ENCODE assay signal across 8 mouse cellular contexts in the genomic region with DNA sequence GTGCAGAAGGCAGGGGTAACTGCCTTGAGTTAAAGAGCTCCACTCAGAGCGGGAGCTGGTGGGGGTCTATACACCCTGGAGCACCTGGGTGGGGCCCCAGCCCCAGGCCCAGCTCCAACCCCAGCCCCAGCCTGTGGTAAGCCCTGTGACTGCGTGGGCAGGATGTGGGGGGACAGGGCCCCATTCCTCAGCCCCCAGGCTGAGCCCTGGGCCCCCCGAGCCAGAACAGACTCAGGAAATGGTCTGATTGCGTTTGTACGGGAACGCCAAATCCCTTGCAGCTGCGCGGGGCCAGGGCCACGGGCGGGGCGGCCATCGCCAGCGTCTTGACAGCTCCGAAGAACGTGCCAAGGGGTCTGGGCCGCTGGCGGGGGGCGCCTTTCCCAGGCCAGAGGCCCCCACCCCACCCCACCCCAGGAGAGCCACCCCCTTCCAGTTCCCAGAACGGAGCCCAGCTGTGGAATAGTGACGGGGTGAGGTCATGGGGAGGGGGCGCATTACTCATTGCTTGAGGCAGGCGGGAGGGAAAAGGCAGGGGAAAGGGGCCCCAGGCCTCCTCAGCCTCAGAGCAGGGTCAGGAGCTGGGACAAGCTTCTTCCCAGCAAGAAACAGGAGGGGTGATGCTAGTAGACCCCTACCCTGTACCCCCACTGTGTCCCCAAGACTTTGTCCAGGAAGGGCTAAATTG. TPM values are rescaled to one million over a fixed set of nuclear protein-coding genes. Genes with fewer than 3 reads are reported as not detected.
DNase-seq lines count a peak whose midpoint lies in the region; ATAC-seq lines count a peak whose summit lies in the region.

No protein-coding gene starts in this region.

- intact Hi-C loops in left cerebral cortex, postnatal 25 days (cut with DNase I), result no loop called here

- no peaks in the 10 kb centered on the region for H3K9me3 ChIP-seq in hindbrain, embryonic 13.5 days
- H3K9me3 ChIP-seq in midbrain, embryonic 10.5 days (replicated peaks), result no peaks in the 10 kb centered on the region

- H3K4me3 ChIP-seq in hindbrain, embryonic 13.5 days, result peak overlapping the region; percentile 29
- H3K4me3 ChIP-seq in midbrain, embryonic 10.5 days, result peak overlapping the region; percentile 52

- ATAC-seq in hindbrain, embryonic 13.5 days (ENCODE audit: low FRiP score), result peak; percentile 62

- DNase-seq in CD4-positive, CD25-positive, alpha-beta regulatory T cell, adult 2 months (ENCODE audit: low read depth, low spot score), result peak; percentile 36
- peak; percentile 83 for DNase-seq in NIH3T3 (ENCODE audit: low read depth)
- peak; percentile 69 for DNase-seq in gastrocnemius, adult 18-20 months (ENCODE audit: low spot score)
- DNase-seq in midbrain, embryonic 10.5 days (ENCODE audit: low spot score), result peak; percentile 67
- peak; percentile 91 for DNase-seq in thymus, postnatal 0 days (ENCODE audit: low spot score)
- DNase-seq in left cerebral cortex, postnatal 25 days (ENCODE audit: low spot score in 2 of 2), result no peak
- no peak for DNase-seq in adipocyte (ENCODE audit: low spot score)

- peak overlapping the region; percentile 71 for H3K9ac ChIP-seq in hindbrain, embryonic 13.5 days

- H3K4me1 ChIP-seq in hindbrain, embryonic 13.5 days (replicated peaks), result peaks cover 30% of the 10 kb centered on the region
- peaks cover 56% of the 10 kb centered on the region for H3K4me1 ChIP-seq in midbrain, embryonic 10.5 days

- H3K4me2 ChIP-seq in hindbrain, embryonic 13.5 days, result peak overlapping the region; percentile 57

- peak overlapping the region; percentile 73 for H3K27ac ChIP-seq in hindbrain, embryonic 13.5 days
- H3K27ac ChIP-seq in midbrain, embryonic 10.5 days (replicated peaks), result peak overlapping the region; percentile 97

- 0 out of 2 replicates have a peak, but pooled peaks cover 2% of the 10 kb centered on the region for H3K27me3 ChIP-seq in hindbrain, embryonic 13.5 days
- peaks cover 15% of the 10 kb centered on the region for H3K27me3 ChIP-seq in midbrain, embryonic 10.5 days (ENCODE audit: low read depth, poor library complexity, severe bottlenecking)

- no peaks in the 10 kb centered on the region for H3K36me3 ChIP-seq in hindbrain, embryonic 13.5 days
- no peaks in the 10 kb centered on the region for H3K36me3 ChIP-seq in midbrain, embryonic 10.5 days

- under 1% methylated on average over 22 of the region's 22 CpGs for WGBS in hindbrain, embryonic 13.5 days
- WGBS in midbrain, embryonic 10.5 days, result 3% methylated on average over 21 of the region's 22 CpGs

RNA-seq across cellular contexts. Expression of gene Tnnt3, which starts 16.9 kb away (rescaled TPM):
- total RNA-seq in gastrocnemius, adult 18-20 months (2021), result over 10,000 TPM; 35,269 to 35,976 TPM
- 1.1 and 2.5 TPM in 2 replicates for polyA plus RNA-seq in hindbrain, embryonic 13.5 days (2015; fragmentation: Nextera tagmentation; extraction: Ambion mirVana)
- 1.9 TPM in 2 replicates for polyA plus RNA-seq in midbrain, embryonic 10.5 days (2016; fragmentation: Nextera tagmentation; extraction: Ambion mirVana)
- polyA plus RNA-seq in thymus, postnatal 0 days (2015; fragmentation: Nextera tagmentation; extraction: Ambion mirVana), result 4.7 and 5.2 TPM in 2 replicates
- not detected for total RNA-seq in left cerebral cortex, postnatal 25 days (2021)

RNA-seq across cellular contexts. Expression of gene Lsp1, which starts 21.1 kb away (rescaled TPM):
- 10 to 100 TPM; 30.3 to 38.4 TPM for total RNA-seq in gastrocnemius, adult 18-20 months (2021)
- 5.1 and 6.8 TPM in 2 replicates for polyA plus RNA-seq in hindbrain, embryonic 13.5 days (2015; fragmentation: Nextera tagmentation; extraction: Ambion mirVana)
- 14.2 and 15.0 TPM in 2 replicates for polyA plus RNA-seq in midbrain, embryonic 10.5 days (2016; fragmentation: Nextera tagmentation; extraction: Ambion mirVana)
- polyA plus RNA-seq in thymus, postnatal 0 days (2015; fragmentation: Nextera tagmentation; extraction: Ambion mirVana), result 655 and 664 TPM in 2 replicates
- total RNA-seq in left cerebral cortex, postnatal 25 days (2021), result 1 to 10 TPM; 5.2 to 5.4 TPM

RNA-seq across cellular contexts. Expression of gene Tnni2, which starts 40.1 kb away (rescaled TPM):
- total RNA-seq in gastrocnemius, adult 18-20 months (2021), result over 10,000 TPM; 19,257 to 20,060 TPM
- polyA plus RNA-seq in hindbrain, embryonic 13.5 days (2015; fragmentation: Nextera tagmentation; extraction: Ambion mirVana), result 1.4 and 1.8 TPM in 2 replicates
- polyA plus RNA-seq in midbrain, embryonic 10.5 days (2016; fragmentation: Nextera tagmentation; extraction: Ambion mirVana), result 0.52 and 1.5 TPM in 2 replicates
- 14.1 and 14.3 TPM in 2 replicates for polyA plus RNA-seq in thymus, postnatal 0 days (2015; fragmentation: Nextera tagmentation; extraction: Ambion mirVana)
- not detected for total RNA-seq in left cerebral cortex, postnatal 25 days (2021)

RNA-seq across cellular contexts. Expression of gene Syt8, which starts 47.1 kb away (rescaled TPM):
- total RNA-seq in gastrocnemius, adult 18-20 months (2021), result not detected
- polyA plus RNA-seq in hindbrain, embryonic 13.5 days (2015; fragmentation: Nextera tagmentation; extraction: Ambion mirVana), result not detected in 2 replicates
- polyA plus RNA-seq in midbrain, embryonic 10.5 days (2016; fragmentation: Nextera tagmentation; extraction: Ambion mirVana), result 0.34 TPM in 1 of 2 replicates, not detected in the other
- 0.34 and 0.75 TPM in 2 replicates for polyA plus RNA-seq in thymus, postnatal 0 days (2015; fragmentation: Nextera tagmentation; extraction: Ambion mirVana)
- total RNA-seq in left cerebral cortex, postnatal 25 days (2021), result not detected

RNA-seq across cellular contexts. Expression of gene Mrpl23, which starts 50.8 kb away (rescaled TPM):
- total RNA-seq in gastrocnemius, adult 18-20 months (2021), result 1 to 10 TPM; 1.7 to 1.9 TPM
- 16.9 and 19.5 TPM in 2 replicates for polyA plus RNA-seq in hindbrain, embryonic 13.5 days (2015; fragmentation: Nextera tagmentation; extraction: Ambion mirVana)
- polyA plus RNA-seq in midbrain, embryonic 10.5 days (2016; fragmentation: Nextera tagmentation; extraction: Ambion mirVana), result 15.8 and 20.3 TPM in 2 replicates
- 20.1 and 20.7 TPM in 2 replicates for polyA plus RNA-seq in thymus, postnatal 0 days (2015; fragmentation: Nextera tagmentation; extraction: Ambion mirVana)
- 1 to 10 TPM; 3.3 to 6.9 TPM for total RNA-seq in left cerebral cortex, postnatal 25 days (2021)

Comparison
In these comparisons a context has a peak if more than half of its experiments do, and no peak if none do; other contexts are left out.
1. DNase-seq: peak in CD4-positive, CD25-positive, alpha-beta regulatory T cell, adult 2 months (single experiment), NIH3T3 (single experiment), gastrocnemius, adult 18-20 months (single experiment), midbrain, embryonic 10.5 days (single experiment) and thymus, postnatal 0 days (single experiment); none in left cerebral cortex, postnatal 25 days (0 of 2) and adipocyte (single experiment).
2. RNA of gene Lsp1, which starts 21.1 kb away (polyA plus RNA-seq): 655 to 664 TPM in thymus, postnatal 0 days; 14.2 to 15.0 TPM in midbrain, embryonic 10.5 days and 5.1 to 6.8 TPM in hindbrain, embryonic 13.5 days; every median in the first group is over 10 times any median in the second.